Mouse (Mus musculus) liver (tissue): ENCODE measurements around the gene Ccdc121.
A peak's percentile ranks its signal among the peaks of the same experiment; 100 is the strongest.
"Not testable (repeated sequence)": the region's sequence is repeated elsewhere in the genome, so short reads cannot be mapped to it uniquely, and the experiment has no call there.

ENCODE experiments used
- DNase-seq: peaks from one replicate; pipeline ENCODE4 v3.0.0-alpha.2; 2020; ENCODE audit warnings: mixed read lengths

Ccdc121 gene

DNA sequence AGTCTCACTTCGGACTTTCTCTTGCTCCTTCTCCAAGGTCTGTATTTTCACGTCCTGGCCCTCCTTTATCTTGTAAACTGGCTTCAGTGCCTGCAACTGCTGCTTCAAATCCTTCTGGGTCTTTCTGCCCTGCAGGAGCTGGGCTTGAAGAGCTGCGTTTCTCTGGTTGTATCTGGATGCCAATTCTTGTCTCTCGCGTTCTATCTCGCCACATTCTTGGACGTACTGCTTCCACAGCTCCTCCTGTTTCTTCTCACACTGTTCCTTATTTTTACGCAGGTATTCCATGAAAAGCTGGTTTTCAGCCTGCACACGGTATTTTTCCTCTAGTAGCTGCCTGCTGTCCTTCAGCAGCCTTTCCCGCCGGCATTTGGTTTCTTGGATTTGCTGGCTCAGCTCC lies 396 bp downstream of the Ccdc121 start:
- DNase-seq: not testable (repeated sequence)

DNA sequence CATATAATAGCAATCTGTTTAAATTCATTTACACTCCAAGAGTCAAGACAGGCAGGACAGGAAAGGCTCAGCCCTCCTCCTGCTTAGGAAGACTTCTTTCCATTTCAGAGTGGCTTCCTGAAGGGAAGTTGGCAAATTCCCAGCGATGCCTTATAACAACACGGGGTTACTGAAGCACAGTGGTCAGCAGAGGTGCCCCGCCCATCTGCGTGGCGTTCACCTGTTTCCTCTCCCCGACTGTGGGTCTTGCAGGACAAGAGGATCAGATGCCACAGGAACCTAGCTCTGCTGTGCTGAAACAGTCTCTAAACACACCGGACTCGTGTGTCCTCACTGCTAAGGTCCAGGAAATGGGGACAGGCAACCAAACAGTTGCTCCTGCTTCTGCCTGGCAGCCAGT lies 5.9 kb downstream of the Ccdc121 start:
- DNase-seq: no peak

DNA sequence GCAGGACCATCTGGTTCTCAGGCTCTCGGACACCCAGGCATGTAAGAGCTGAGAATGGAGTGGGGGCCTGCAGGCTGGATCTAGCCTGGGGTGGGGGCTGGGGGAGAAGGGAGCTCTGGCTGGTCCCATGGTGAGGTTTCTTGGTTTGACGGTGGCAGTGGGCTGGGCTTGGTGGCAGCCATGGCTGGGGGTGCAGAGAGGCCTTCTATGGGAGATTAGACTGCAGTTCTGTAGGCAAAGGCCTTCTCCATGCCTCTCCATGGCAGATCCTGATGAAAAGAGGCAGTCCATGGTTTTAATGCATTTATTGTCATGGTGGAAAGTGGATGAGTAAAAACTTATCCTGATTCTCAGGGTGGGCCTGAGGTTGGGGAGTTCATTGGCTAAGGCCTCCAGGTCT lies 7.8 kb downstream of the Ccdc121 start:
- DNase-seq: no peak

DNA sequence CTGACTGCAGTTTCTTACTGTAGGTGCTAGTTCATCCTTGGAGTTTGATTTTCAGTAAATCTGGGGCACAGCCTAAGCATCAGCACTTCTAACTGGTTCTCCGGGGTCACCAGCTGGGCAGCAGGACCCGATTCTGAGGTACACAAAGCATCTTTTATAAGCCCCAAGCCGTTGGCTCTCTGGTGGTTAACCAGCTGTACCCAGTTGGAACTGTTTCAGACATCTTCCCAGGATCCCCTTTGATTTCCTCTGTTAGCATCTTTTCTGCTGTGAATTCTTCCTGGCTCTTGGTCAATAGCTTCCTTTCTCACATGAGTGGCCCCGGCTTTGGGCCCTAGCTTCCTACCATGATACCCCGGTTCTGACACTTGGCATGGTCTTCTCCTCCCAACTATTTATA lies 26.6 kb downstream of the Ccdc121 start:
- DNase-seq: no peak

DNA sequence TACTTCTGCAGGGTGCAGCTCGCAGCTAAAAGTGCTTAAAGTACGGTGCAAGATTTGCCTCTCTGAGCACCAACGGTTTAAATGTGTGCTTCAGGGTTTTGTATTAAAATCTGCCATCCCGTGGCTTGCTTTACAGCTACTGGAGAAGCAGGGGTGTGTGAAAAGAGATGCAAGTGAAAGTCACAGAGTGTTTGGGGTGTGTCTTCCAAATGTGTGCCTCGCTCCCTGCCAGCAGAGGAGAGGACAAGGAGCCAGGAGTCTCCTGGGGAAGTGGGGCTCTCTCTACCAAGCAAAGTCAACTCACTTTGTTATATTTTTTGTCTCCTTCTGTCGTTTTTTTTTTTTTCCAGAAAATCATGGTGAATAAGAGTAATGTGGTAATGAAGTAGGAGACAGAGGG lies 34.7 kb downstream of the Ccdc121 start:
- no peak for DNase-seq

DNA sequence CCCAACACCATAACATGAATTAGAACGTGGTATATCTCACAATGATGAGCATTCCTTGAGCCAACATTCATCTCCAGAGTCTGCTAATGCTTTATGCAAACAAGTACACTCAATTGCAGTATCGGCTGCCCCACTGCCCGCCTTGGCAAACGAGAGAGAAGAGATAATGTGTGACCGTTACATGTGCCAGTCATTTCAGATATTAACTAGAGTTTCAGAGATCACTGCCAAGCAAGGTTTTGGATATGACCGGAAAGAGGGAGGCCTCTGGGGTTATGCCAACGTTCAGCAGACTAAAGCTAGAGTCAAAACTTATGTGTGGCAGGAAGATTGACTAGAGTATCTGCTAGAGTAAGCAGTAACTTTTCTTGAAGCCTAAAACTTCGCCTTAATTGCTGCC lies 35.1 kb downstream of the Ccdc121 start:
- DNase-seq: no peak

DNA sequence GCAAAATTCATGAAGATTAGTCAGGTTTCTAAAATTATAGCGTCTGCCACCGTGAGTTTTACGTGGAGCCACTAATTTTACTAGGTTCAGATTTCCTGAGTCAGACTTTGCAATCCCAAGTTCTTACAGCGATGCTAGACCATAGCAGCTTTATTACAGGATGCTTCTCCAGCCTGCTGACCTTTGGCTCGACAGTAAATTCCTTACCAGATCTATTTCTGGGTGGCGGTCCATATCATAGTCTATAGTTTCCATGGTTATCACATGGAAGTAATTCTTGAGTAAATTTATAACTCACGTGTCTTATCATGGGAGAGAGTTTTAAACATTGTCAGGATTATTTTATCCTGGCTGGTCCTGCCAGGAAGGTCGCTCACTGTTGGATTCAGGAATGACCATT lies 41.8 kb downstream of the Ccdc121 start:
- no peak for DNase-seq

DNA sequence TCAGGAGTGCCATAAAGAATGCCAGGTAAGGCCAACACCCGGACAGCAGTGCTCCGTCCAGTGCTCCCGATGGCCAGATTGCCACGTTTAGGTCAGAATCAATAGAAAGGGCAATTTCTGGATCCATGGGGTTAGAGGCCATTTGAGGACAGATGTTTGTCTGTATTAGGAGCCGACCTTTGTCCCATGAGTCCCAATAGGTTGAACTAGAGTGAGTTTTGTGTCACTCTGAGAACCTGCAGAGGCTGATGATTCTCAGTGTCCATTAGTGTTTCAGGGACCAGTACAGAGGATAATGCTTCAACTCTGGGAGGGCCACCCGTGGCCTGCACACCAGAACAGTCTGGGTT lies 44.0 kb downstream of the Ccdc121 start:
- no peak for DNase-seq

DNA sequence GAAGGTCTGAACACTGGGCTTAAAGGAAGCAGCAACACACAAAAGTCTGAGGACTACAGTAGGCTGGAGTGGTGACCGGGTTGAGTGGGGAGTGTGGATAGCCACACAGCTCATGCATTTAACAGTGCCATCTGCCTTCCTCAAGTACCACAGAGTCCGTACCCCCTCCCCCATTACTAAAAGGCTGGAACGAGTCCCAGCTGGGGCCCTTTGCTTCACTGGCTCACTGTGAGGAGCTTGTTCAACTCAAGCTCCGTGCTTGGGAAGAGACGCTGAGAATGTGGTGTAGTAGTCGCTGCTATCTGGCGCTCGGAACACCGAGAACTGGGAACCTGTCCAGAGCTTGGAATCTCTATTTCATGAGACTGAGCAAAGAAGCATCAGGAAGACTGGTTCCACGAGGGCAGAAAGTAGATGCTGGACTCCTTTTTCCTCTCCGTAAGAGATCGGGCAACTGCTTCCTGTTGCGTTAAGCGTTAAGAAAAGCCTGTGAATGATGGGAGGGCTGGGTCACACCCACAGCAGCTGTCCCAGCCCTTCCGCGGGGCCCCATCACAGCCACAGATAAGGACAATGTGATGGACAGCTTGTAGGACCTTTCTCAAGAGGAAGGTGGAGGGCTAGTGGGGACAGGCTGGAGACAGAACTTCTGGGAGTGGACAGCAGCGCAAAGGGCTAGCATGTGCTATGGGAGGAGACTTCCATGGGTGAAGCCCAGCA lies 44.5 kb downstream of the Ccdc121 start:
- peak; percentile 10 for DNase-seq

DNA sequence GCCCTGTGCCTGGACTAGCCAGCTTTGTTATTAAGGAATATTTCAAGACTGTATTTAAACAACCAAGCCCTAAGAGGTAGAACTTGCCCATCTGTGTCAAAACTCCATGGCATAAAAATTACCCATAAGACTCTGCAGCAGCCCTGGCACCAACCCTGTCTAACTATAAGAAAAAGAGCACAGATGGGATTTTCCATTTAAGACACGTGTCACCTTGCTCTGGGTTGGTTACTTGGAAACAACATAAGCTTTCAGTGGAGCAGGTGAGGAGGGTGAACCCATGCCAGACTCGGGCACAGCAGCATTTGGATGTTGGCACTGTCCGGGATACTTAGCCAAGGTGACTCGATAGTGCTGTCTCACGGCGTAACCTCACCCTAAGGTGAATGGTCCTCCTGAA lies 45.2 kb downstream of the Ccdc121 start:
- no peak for DNase-seq

DNA sequence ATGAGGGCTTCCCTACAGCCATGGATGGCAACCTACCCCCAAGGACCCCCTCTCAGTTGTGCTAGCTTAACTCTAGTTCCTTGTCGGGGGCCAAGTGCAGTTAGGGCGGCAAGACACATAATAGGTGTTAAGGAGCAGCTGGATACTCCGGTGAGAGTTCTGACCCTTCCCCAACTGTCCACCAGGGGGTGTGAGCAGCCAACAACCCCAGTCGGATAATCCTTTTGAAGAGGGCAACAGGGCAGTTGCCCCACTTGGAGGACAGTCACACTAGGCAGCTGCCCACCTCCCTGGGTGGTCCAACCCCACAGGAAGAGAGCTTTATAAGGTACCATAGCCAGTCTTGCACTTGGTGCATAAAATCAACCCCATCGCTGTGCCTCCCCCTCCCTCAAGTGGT lies 46.2 kb downstream of the Ccdc121 start:
- DNase-seq: peak; percentile 34

DNA sequence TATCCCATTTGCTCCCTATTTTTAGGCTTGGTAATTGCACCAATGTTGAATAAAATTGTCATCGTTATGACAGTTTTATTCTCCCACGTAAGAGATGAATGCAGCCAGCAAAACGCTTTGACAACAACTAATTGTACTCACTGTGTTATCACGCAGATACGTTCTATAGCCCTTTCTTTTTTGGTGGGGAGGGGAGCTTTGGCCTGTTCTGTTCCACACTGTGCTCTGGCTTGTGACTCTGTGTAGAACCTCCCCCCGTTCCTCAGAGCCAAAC lies 48.4 kb downstream of the Ccdc121 start:
- no peak for DNase-seq

DNA sequence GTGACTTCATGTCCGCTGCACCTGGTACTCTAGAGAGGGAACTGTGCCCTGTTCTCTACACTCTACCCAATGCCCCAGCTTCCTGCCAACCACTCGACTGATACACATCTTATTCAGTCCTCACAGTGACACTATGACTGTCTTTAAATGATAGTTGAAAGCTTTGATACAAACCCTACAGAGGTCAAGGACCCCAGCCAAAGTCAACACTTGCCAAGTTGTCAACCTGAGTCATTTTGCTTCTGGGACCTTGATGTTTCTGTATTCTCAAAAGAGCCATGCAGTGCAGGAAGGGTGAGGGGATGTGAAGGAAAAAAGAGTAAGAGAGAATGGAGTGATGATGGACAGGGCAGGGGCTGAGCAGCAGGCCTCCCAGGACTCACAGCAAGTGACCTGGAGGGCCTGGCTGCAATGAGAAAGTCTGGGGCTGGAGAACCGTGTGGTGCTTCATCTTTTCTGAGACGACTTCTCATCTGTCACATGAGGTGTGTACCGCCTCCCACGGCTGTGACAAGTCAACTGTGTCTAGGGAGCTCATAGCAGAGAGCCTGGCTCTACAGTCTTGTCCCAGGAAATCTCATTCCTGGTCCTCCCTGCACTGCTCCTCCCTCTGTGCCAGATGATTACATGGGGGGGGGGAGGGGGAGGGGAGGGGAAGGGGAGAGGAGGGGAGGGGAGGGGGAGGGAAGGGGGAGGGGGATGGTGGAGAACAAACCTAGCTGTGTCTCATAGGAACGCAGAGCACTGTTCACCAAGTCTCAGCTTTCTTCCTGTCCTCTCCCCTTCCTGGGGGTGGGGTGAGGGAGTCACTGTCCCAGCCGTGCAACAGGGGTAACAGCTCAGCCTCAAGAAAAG lies 49.0 kb downstream of the Ccdc121 start:
- no peak for DNase-seq

DNA sequence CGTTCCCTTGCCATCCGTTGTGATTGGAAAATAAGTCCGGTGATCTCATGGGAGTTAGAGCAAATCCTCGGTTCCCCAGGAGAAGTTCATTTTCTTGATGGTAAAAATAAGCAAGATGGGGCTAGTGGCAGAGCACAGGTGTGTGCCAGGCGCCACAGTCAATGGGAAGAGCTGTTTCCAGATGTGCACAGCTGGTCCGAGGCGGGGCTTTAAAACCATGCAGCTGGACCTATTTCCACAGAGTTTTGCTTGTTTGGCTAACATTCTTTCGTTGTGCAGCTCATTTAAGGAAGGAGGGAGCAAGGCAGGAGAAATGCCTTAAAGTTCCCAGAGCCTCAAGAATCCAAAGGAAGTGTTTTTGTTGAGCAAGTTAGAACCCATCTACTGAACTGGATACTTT lies 49.8 kb downstream of the Ccdc121 start:
- no peak for DNase-seq

DNA sequence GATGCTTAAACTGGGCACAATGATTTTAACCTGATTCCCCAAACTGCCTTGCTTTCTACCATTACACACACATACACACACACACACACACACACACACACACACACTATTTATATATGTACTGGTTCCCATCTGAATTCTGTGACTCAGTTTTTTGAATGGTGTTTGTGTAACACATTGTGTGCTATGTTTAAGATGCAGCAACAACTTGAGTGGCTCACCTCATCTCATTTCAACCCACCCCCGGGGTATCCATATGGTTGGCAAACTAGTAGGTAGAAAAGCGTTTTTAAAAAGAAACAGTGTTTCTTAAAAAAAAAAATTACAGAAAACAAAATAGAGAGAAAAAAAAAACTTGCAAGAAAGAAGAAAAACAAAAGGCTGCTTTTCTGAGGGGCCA lies 51.0 kb downstream of the Ccdc121 start:
- no peak for DNase-seq
